Comparison of ENCODE assay signal across 1 mouse cellular context in the genomic region with DNA sequence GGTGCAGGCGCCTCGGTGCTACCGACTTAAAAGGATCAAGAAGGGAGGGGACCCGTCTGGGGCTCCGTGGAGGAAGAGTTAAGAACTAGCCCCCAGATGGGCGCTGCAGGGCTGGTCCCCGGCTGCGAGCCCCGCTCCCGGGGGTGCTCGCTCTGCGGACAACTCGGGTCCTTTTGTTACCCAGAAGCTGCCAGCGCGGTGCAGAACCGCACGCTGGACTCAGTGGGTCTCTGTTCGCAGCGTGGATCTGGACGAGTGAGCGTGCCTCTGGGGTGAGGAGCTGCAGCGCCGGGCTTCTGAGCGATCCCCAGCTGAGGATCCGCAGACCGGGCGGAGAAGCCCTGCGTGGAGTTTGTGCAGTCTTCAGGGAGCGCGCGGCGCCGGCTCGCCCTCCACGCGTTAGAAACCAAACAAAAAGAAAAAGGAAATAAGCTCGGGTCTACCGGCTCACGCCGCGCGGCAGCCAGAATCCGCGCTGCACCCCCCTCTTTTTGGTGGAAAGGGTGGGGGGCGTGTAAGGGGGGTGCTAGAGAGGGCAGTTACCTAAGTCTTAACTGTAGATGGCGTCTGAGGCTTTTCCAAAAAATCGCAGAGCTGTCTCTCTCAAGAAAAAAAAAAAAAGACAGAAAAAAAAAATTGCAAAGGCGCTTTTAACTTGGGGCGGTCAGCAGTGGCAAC.
A peak's percentile ranks its signal among the peaks of the same experiment; 100 is the strongest.
TF ChIP-seq lines count a peak whose summit lies in the region.

No protein-coding gene starts in this region.

TF ChIP-seq in MEL, 35 proteins besides CTCF, POLR2A, EP300 and RAD21 (continued from another document):
- TF ChIP-seq GABPA (IDR thresholded peaks at IDR 0.05; ENCODE audit: low read depth, low read length) (no peak), E2F4 (IDR thresholded peaks at IDR 0.05; ENCODE audit: borderline replicate concordance, low read depth, low read length) (no peak), NELFE (IDR thresholded peaks at IDR 0.05; ENCODE audit: low read depth, low read length) (peak; percentile 50)
